Mouse (Mus musculus) liver, postnatal 0 days (tissue): ENCODE results near the gene Iqsec3.

Experiments
- CTCF ChIP-seq: sonication (generic); IDR thresholded peaks from 2 replicates; pipeline ENCODE4 v1.5.1; 2016; ENCODE audit warnings: antibody characterized with exemption, low read depth
- EP300 ChIP-seq: IDR thresholded peaks from 2 replicates; pipeline ENCODE4 v1.6.1; 2016; ENCODE audit warnings: antibody characterized with exemption, low read depth, mild to moderate bottlenecking

GRCm38 (mm10) chr6:121325740-121326139 lies 147.7 kb downstream of the Iqsec3 start:
- TF ChIP-seq CTCF: no peak
- no peak for TF ChIP-seq EP300
